Mouse (Mus musculus): ENCODE data around the gene Elovl6.

Elovl6 gene

DNA sequence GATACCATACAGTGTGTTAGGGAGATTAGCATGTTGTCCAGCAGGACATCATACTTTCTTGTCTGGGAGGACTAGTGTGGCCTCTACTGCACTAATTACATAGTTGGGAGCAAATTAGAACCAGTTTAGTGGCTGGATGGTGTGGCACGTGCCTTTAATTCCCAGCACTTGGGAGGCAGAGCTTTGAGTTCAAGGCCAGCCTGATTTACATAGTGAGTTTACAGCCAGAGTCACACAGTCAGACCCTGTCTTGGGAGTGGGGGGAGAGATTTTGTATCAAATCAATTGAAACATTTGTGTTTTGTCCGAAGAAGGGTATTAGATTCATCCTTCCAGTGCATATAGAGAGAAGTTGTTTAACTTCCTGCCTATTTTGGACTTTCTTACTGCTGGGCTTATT lies 8.7 kb downstream of the Elovl6 start:
- in situ Hi-C loops (cut with MboI, MseI): loop anchor here (25.0 kb wide), 2 partner anchors 1171 to 1954 kb away; partner anchors contain the start of gene Ostc

DNA sequence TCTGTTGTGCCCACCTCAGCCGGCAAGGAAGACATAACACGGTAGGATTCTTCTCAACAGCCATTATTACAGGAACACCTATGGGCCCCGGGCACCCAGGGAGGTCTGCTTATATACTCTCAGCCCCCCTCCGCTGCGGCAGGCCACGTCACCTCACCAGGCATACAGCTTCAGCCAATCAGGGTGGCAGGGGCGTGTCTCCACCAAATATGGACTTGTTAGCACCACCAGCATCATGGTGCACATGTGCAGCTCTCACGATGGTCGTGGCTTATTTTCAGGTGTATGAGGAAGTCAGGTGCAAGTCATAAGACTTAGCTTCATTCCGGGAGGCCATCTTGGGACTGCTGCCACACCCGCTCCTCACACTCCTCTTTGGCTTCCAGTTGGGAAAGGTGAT lies 9.3 kb downstream of the Elovl6 start:
- in situ Hi-C loops (cut with MboI, MseI): loop anchor here (25.0 kb wide), 2 partner anchors 1171 to 1954 kb away; partner anchors contain the start of gene Ostc

DNA sequence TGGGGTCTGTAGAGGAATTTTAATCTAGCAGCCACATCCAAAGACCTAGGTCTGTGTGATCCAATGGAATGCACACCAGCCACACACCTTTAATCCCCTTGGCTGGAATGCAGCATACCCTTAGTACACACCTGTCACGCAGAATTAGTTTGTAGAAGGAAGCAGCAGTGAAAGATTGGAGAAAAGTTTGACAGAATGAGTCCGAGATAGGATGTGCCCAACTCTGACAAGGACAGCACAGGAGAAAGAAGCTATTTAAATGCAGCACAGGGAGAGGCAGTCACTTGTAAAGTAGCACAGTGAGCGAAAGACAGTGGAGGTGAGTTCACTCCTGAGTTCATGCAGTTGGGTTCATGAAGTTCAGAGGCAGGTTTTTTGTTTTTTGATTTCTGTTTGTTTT lies 11.2 kb downstream of the Elovl6 start:
- in situ Hi-C loops (cut with MboI, MseI): loop anchor here (25.0 kb wide), 2 partner anchors 1169 to 1956 kb away; partner anchors contain the start of gene Ostc

DNA sequence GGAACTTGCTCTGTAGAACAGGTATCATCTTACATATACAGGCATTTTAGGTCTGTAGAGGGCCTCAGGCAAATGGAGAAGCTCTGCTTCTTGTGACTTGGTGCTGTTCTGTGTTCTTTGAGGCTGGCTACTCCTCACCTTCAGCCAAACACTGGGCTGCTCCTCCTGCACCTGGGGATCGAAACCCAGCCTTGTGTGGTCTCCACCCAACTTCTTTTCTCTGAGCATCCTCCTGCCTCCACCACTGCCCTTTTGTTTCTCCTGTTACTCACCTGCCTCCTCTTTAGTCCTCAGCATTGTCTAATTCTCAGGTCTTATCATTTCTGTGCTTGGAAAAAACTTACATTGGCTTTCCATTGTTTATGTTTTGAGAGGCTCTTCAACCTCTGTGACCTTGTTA lies 12.1 kb downstream of the Elovl6 start:
- in situ Hi-C loops (cut with MboI, MseI): loop anchor here (25.0 kb wide), 2 partner anchors 1168 to 1957 kb away; partner anchors contain the start of gene Ostc

DNA sequence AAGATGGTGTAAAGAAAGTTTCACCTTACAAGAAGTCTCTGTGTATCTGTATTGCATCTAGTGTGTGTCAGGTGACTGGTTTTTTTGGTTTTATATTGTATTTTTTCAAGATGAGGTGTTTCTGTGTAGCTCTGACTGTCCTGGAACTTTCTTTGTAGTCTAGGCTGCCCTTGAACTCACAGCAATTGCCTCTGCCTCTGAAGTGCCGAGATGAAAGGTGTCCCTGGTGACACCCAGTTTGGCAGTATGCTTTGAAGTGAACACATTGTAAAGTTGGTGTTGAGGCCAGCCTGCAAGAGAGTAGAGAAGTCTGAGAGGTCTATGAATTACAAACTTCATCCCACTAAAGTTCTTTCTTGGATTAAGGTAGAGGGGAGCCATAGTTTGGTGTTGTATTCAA lies 13.1 kb downstream of the Elovl6 start:
- in situ Hi-C loops (cut with MboI, MseI): loop anchor here (25.0 kb wide), 2 partner anchors 1167 to 1958 kb away; partner anchors contain the start of gene Ostc

DNA sequence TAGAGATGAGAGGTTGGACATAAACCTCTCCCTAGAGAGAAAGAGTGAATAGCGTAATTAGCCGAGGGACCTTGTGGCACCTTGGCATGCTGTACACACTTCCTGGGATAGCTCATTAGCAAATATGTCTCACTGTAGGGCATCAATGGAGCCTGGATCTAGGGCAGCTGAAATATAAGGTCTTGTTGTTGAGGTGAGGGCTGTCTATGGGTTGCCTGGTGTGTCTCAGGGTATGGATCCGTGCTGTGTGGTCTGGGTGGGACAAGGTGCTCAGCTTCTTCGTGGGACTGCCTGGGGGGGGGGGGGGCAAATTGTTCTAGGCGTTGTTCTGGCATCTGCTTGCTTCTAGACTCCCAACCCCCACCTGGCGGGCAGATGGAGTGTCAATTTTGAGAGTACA lies 13.6 kb downstream of the Elovl6 start:
- in situ Hi-C loops (cut with MboI, MseI): loop anchor here (25.0 kb wide), 2 partner anchors 1166 to 1958 kb away; partner anchors contain the start of gene Ostc

DNA sequence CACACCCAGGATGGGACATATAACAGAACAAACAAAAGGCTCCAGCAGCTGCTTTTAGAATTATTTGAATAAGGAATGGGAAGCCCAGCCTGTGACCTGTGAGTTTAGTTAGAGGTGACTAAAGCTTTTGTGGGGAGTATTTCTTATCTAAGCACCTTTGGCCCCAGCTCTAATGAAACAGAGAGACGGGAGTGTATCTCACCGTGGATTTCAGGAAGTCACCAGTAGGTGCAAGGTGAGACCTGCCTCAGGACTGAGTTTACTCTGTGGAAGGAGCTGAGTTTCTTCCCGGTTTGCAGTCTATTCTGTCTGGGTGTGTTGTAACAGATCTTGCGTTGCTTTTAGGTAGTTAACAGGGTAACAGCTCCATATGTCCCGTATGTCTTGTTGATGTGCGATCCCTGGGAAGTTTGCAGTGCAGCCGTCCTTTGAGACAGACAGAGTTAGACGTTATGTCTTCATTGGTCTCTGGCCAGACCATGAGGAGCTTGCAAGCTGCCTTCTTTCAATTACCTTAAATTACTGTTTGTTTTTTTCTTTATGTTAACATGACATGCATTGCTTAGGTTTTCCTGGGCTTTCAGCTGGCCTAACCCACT lies 15.8 kb downstream of the Elovl6 start:
- in situ Hi-C loops (cut with MboI, MseI): loop anchor here (25.0 kb wide), 2 partner anchors 1164 to 1961 kb away; partner anchors contain the start of gene Ostc

DNA sequence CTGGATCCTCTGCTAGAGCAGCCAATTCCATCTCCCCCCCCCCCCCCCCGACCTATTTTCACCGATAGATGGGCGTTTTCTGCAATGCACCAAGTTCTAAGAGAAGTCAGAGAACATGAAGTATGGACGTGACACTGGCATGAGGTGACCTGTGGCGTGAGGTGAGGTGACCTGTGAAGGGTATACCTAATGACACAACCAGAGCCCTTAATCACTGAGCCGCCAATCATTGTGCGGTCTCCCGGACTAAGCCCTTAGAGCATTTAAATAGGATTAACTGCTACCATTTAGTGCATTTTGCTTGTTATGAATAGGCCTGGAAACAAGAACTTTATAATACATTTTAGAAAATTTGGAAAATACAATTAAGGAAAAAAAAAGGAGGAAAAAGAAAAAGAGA lies 16.6 kb downstream of the Elovl6 start:
- in situ Hi-C loops (cut with MboI, MseI): loop anchor here (25.0 kb wide), 2 partner anchors 1164 to 1961 kb away; partner anchors contain the start of gene Ostc

DNA sequence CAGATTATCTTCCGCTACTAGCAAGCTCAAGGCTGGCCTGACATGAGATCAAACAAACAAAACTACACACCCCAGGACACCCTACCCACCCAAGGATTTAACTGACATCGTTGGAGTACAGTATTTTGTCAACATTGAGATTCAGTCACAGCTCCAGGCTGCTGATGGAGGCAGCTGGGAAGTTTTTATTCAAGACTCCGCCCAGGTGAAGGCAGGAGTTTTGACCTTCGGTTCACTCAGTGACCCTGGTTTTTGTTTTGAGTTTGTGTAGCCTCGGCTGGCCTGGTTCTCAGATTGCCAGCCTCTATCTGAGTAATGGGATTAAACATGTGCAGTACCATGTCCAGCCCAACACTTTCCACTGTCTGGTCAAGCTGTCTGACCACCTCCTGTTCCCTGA lies 17.4 kb downstream of the Elovl6 start:
- in situ Hi-C loops (cut with MboI, MseI): loop anchor here (25.0 kb wide), 2 partner anchors 1163 to 1962 kb away; partner anchors contain the start of gene Ostc

DNA sequence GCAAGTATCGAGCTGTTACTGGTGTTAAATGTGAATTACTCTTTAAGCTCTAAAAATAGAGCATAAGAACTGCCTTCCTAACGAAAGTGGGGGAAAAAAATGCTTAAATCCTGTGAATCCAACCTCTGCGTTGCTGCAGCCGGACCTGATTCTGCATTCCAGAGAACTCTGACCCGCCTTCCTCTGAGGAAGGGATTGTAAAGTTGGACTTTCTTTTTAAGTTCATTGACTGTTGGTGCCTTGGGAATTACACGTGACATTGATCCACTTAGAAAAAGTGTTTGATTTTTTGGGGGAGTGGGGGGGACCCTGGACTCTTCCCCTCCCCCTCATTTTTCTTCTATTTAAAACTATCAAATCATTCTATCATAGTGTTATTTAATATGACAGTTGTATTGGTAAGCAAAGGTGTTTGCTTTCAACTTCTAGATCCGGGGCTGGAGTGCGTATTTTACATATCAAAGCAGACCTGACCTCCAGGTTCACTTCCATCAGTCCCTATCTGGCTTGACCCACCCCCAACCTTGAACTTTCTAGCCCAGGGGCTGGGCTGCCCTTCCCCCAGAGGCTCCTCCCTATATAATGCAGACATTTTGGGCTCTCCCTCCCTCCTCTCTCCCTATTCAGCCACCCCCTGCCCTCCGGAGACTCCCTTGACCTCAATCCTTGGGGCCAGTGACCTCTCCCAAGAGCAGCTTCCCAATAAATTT lies 19.6 kb downstream of the Elovl6 start:
- in situ Hi-C loops (cut with MboI, MseI): no loop called here

DNA sequence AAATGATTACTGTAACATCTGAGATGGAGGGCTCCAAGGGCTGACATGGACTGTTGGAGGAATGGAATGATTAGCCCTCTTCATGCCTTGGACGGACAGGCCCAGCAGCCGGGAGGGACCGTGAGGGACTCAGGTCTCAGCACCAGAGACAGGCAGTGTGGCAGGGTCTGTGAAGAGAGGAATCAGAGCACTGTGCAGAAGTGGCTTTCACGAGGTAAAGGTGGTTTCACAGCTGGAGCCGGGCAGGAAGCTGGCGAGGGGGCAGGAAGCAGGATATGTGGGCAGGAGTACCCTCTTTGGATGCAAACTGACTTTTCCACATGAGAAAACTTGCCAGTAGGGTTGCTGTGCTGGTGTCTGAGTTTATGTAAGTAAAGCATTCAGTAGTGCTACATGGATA lies 20.2 kb downstream of the Elovl6 start:
- in situ Hi-C loops (cut with MboI, MseI): no loop called here

DNA sequence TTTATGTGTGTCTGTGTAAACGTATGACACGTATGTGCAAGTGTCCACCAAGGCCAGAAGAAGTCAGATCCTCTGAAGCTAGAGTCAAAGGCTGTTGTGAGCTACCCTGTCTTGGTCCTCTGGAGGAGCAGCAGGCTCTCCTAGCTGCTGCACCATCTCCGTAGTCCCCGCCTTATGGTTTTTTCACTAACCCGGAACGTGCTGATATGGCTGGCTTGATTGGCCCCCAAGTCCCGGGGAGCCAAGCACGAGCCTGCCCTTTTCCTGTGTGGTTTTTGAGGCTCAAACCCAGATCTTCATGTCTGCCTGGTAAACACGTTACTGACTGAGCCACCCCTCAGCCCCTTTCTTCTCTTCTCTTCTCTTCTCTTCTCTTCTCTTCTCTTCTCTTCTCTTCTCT lies 21.0 kb downstream of the Elovl6 start:
- in situ Hi-C loops (cut with MboI, MseI): no loop called here

DNA sequence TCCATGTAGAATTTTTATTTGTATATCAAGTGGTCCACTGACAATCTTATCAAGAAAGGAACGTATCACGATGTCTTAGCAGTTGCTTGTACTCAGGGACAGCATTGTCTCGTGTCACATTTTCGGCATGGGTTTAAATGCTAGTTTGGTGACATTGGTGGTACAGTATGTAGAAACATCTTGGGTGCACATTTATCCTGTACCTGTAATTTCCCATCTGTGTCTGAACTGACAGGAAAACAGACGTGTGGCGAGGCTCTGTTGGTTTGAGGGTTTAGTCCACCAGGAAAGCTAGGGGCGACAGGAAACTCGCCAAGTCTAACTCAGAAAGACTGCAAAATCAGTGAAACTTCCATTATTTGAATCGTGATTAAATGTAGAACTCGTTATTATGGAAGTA lies 21.5 kb downstream of the Elovl6 start:
- in situ Hi-C loops (cut with MboI, MseI): no loop called here

DNA sequence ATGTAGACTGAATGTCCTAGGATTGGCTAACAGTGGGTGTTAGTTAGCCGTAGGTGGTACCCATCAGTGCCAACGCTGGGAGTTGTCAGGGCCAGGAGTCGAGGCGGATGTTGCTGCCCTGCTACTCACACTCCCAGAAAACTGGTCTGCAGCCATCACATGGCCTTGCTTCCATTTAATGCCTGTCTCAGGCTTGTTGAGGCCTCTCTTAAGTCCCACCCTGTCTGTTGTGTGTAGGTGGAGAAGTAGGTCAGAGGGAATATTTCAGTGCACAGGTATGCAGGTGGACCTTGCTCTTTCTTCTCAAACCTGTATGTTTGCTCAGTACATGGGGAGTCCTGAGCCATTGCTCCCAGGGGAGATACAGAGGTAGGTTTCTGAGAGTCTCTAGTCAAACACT lies 22.3 kb downstream of the Elovl6 start:
- in situ Hi-C loops (cut with MboI, MseI): no loop called here

DNA sequence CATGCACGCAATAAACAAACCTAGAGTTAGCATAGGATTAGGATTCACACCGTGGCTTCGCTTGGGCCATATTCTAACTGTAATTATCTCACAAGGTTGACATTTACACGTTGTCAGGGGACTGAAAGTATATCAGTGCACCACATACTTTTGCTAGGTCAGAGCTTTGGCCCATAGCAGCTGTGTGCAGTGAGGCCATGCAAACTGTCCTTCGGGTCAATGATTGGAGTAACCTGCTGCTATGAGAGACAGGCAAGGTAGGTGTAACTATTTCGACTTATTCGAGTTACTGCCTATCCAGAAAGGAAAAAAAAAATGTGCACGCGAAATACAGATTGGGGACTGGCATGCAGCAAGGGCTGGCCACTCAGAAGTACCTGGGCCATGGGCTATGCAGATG lies 24.9 kb downstream of the Elovl6 start:
- in situ Hi-C loops (cut with MboI, MseI): no loop called here

DNA sequence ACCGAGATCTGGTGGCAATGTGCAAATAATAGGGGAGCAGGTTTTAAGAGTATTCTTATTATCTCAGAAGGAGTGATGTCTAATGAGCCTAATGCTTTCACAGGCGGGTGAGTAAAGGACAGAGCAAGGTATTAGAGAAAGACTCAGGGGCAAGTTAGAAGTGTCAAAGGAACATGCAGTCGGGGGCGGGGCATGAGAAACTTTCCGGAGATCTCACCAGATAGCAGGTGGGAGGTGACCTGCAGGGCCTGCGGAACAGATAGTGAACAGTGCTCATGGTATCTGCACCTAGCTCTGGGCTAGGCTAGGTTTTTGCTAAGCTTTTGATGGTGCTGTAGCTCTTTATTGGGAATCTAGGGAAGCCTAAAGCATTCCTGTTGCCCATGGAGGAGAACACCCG lies 25.4 kb downstream of the Elovl6 start:
- in situ Hi-C loops (cut with MboI, MseI): no loop called here

DNA sequence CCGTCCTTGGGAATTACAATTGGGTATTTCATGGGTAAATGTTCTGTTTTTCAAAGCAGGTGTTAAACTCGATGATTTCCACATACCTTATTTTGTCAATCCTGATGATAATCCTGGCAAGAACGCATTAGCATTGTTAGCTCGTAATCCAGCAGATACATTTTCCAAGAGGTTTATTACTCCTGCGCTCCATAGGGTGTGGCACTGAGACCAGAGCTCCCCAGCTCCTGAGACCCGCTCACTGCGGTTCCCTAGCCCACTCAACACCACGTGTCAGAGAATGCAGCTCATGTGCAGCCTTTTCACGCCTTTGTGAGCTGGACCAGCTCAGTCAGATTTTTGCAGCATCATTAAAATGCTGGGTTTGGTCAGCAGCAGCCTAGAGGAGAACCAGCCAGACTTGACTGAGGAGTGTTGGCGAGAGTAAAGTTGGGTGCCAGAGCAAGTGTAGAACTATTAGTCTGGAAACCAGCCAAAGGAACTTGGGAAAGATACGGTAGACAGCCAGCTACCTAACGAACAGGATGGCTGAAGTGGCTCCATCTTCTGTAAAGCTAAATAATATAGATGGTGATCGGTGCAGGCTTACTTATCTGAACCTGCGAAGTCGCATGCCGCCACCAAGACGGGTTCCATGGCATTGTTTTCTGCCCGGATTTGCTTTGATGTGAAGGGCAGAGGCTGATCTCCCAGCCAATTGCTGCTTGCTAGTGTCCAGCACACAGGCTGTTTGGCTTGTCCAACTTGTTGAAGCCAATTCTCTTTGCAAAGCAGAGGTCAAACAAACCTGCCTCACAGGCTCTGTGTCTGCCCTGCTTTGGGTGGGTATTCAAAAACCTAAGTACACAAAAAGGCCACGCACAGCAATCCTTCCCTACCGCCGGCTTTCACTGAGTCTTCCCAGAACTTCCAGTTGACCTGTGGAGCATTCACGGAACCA lies 26.1 kb downstream of the Elovl6 start:
- in situ Hi-C loops (cut with MboI, MseI): no loop called here

DNA sequence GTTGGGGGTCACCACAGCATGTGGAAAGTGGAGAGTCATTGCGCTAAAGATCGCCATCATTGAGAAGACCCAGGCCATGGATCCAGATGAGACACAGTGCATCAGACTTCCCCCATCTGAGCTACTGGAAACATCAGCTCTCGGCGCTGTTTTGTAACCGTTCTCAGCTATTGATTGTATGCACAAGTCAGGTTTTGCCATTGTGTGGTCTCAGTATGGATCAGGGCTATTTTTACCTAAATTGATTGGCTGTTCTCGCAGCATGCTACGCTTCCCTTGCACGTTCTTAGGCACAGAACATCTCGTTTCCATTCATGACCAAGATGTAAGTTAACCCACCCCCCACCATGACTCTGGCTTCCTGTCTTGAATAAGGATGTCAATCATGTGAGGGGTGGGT lies 27.9 kb downstream of the Elovl6 start:
- in situ Hi-C loops (cut with MboI, MseI): no loop called here

DNA sequence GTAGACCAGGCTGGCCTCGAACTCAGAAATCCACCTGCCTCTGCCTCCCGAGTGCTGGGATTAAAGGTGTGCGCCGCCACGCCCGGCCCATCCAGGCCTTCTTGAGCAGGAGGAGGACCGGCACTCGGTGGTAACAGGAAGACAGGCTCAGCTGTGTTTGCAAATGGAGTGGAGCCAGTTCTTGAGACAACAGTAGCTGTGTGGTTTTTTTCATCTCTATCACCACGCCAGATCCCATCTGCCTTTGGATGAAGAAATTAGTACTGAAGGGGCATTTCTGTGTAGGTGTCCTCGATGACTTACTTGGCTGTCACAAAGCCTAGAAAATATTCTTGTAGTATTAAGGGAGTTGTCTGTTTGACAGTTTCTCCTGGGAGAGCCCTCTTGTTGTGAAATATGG lies 28.9 kb downstream of the Elovl6 start:
- in situ Hi-C loops (cut with MboI, MseI): no loop called here

DNA sequence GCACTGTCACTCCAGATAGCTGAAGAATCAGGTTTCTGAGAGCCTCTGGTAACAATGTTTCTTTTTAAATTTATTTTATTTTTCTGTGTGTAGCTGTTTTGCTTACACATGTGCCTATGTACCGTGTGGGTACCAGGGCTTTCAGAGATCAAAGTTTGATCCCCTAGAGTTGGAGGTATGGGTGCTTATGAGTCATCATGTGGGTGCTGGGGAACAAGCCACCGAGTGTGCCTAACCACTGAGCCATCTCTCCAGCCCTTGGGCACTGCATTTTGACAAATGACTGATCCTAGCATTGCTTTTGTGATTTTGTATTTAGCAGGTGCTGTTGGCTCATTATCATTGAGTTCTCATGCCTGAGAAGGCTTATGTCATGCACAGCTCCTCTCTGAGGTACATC lies 29.7 kb downstream of the Elovl6 start:
- in situ Hi-C loops (cut with MboI, MseI): no loop called here

DNA sequence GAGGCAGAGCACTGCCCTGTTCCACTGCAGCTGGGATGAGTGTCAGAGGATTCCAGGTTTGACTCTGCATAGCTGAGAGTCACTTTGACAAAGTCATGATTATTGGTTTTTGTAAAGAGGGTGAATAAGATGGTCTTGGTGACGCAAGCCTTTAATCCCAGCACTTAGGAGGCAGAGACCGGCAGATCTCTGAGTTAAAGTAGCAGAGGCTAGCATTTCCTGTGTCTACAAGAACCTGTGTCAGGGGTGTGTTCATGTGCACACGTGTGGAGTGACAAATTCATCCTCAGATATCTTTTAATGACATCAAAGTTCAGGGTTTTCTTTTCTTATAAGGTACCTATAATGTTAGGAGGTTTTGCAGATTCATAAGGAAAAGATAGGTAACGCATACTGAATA lies 30.3 kb downstream of the Elovl6 start:
- in situ Hi-C loops (cut with MboI, MseI): no loop called here

DNA sequence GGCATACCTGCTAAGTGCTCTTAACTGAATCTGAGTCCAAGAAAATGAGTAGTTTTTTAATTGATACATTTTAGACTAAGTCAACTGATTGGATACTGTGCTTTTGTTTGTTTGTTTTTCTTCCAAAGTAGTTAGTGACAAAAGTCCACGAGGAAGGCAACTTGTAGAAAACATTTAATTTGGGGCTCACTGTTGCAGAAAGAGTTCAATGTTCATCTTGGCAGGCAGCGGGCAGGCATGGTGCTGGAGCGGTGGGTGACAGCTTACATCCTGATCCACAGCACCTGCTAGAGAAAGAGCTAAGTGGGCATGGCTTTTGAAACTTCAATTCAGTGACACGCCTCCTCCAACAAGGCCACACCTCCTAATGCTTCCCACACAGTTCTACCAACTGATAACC lies 31.7 kb downstream of the Elovl6 start:
- in situ Hi-C loops (cut with MboI, MseI): no loop called here
